Mouse (Mus musculus) MEL (cell line): Measurements from ENCODE around the gene Phf7. TPM values are rescaled to one million over a fixed set of nuclear protein-coding genes. Genes with fewer than 3 reads are reported as not detected.

ENCODE experiments used
- DNase-seq: peaks from one replicate; pipeline ENCODE4 v3.0.0; 2011; ENCODE audit warnings: low read depth, low spot score
- H3K27ac ChIP-seq: 2 replicates; pipeline ENCODE4 v1.5.1; 2012; ENCODE audit warnings: low read depth, mild to moderate bottlenecking, control low read depth, low read length, moderate library complexity; ENCODE audit not compliant: control insufficient read depth
- H3K27me3 ChIP-seq, 2 experiments: fragments of 150-350 bp in 1 of 2; sonication (generic) in 1 of 2; 2 replicates each; pipeline ENCODE4 v1.6.1; 2012; ENCODE audit warnings: low read length in 2 of 2, mild to moderate bottlenecking in 2 of 2, improper control_type of control experiment in 1 of 2, moderate library complexity in 1 of 2; ENCODE audit not compliant: insufficient read depth in 2 of 2, control insufficient read depth in 1 of 2
- H3K36me3 ChIP-seq, 2 experiments: 2 replicates each; pipeline ENCODE4 v1.6.1; 2012 to 2014; ENCODE audit warnings: low read length in 2 of 2, improper control_type of control experiment in 1 of 2, inconsistent platforms in 1 of 2, mild to moderate bottlenecking in 1 of 2; ENCODE audit not compliant: insufficient read depth in 2 of 2, control insufficient read depth in 1 of 2
- H3K4me1 ChIP-seq, 2 experiments: fragments of 150-350 bp in 1 of 2; sonication (generic) in 1 of 2; 2 replicates each; pipeline ENCODE4 v1.6.1; 2012; ENCODE audit warnings: low read length in 2 of 2, improper control_type of control experiment in 1 of 2, mild to moderate bottlenecking in 1 of 2; ENCODE audit not compliant: insufficient read depth in 2 of 2, control insufficient read depth in 1 of 2
- H3K4me3 ChIP-seq, 2 experiments: fragments of 150-350 bp in 1 of 2; sonication (generic) in 1 of 2; 2 replicates each; pipeline ENCODE4 v1.5.1; 2012; ENCODE audit warnings: low read depth in 2 of 2, low read length in 2 of 2, mild to moderate bottlenecking in 2 of 2, moderate library complexity in 2 of 2, control low read depth in 1 of 2, improper control_type of control experiment in 1 of 2; ENCODE audit not compliant: control insufficient read depth in 1 of 2, insufficient read depth in 1 of 2
- H3K79me2 ChIP-seq: 2 replicates; pipeline ENCODE4 v1.6.1; 2012; ENCODE audit warnings: mild to moderate bottlenecking, low read length, moderate library complexity; ENCODE audit not compliant: control insufficient read depth, poor library complexity, insufficient read depth
- H3K9ac ChIP-seq: 2 replicates; pipeline ENCODE4 v1.6.1; 2012; ENCODE audit warnings: low read depth, mild to moderate bottlenecking, control low read depth, low read length, moderate library complexity; ENCODE audit not compliant: control insufficient read depth, poor library complexity, severe bottlenecking
- H3K9me3 ChIP-seq: fragments of 150-350 bp; sonication (generic); replicated peaks from 2 replicates; pipeline ENCODE4 v1.6.1; 2012; ENCODE audit warnings: mild to moderate bottlenecking, low read length, improper control_type of control experiment, moderate library complexity; ENCODE audit not compliant: insufficient read depth
- BHLHE40 ChIP-seq: IDR thresholded peaks from 2 replicates; pipeline ENCODE4 v1.6.1; 2012; ENCODE audit warnings: low read depth, mild to moderate bottlenecking, inconsistent platforms, low read length, improper control_type of control experiment, borderline replicate concordance
- CHD1 ChIP-seq: IDR thresholded peaks from 2 replicates; pipeline ENCODE4 v1.6.1; 2012; ENCODE audit warnings: low read depth, mild to moderate bottlenecking, inconsistent platforms, low read length, improper control_type of control experiment
- EP300 ChIP-seq, 2 experiments: IDR thresholded peaks; 2 replicates each; pipeline ENCODE4 v1.6.1; 2011; ENCODE audit warnings: improper control_type of control experiment in 2 of 2, low read length in 2 of 2, low read depth in 1 of 2, mild to moderate bottlenecking in 1 of 2
- ETS1 ChIP-seq: IDR thresholded peaks from 2 replicates; pipeline ENCODE4 v1.6.1; 2012; ENCODE audit warnings: low read depth, mild to moderate bottlenecking, inconsistent platforms, low read length, improper control_type of control experiment, moderate library complexity
- GATA1 ChIP-seq: IDR thresholded peaks from 2 replicates; pipeline ENCODE4 v1.6.1; 2011; ENCODE audit warnings: low read depth, low read length, improper control_type of control experiment
- KAT2A ChIP-seq: conservative IDR thresholded peaks from 2 replicates; pipeline ENCODE4 v1.6.1; 2012; ENCODE audit warnings: low read depth, low read length, improper control_type of control experiment, inconsistent platforms
- MAX ChIP-seq: IDR thresholded peaks from 2 replicates; pipeline ENCODE4 v1.6.1; 2011; ENCODE audit warnings: low read length, improper control_type of control experiment
- MAZ ChIP-seq: IDR thresholded peaks from 2 replicates; pipeline ENCODE4 v1.6.1; 2012; ENCODE audit warnings: low read depth, mild to moderate bottlenecking, inconsistent platforms, low read length, improper control_type of control experiment
- MEF2A ChIP-seq: IDR thresholded peaks from 2 replicates; pipeline ENCODE4 v1.6.1; 2014; ENCODE audit warnings: low read depth, mild to moderate bottlenecking, inconsistent platforms, low read length, improper control_type of control experiment; ENCODE audit not compliant: poor library complexity, insufficient replicate concordance, severe bottlenecking; ENCODE audit errors: extremely low read depth
- MXI1 ChIP-seq: IDR thresholded peaks from 2 replicates; pipeline ENCODE4 v1.6.1; 2011; ENCODE audit warnings: mild to moderate bottlenecking, low read depth, low read length, improper control_type of control experiment
- MYC ChIP-seq: IDR thresholded peaks from 2 replicates; pipeline ENCODE4 v1.6.1; 2011; ENCODE audit warnings: low read depth, mild to moderate bottlenecking, low read length, improper control_type of control experiment, moderate library complexity
- NELFE ChIP-seq: IDR thresholded peaks from 2 replicates; pipeline ENCODE4 v1.6.1; 2011; ENCODE audit warnings: low read depth, low read length, improper control_type of control experiment
- POLR2A ChIP-seq, 2 experiments: IDR thresholded peaks; 2 replicates each; pipeline ENCODE4 v1.6.1; 2011 to 2012; ENCODE audit warnings: low read length in 2 of 2, mild to moderate bottlenecking in 2 of 2, control low read depth in 1 of 2, improper control_type of control experiment in 1 of 2, low read depth in 1 of 2, moderate library complexity in 1 of 2; ENCODE audit not compliant: control insufficient read depth in 1 of 2, insufficient read depth in 1 of 2, poor library complexity in 1 of 2
- POLR2AphosphoS5 ChIP-seq: IDR thresholded peaks from 2 replicates; pipeline ENCODE4 v1.6.1; 2012; ENCODE audit warnings: low read depth, borderline replicate concordance, mild to moderate bottlenecking, inconsistent platforms, low read length, moderate library complexity, mixed read lengths
- RCOR1 ChIP-seq: IDR thresholded peaks from 2 replicates; pipeline ENCODE4 v1.6.1; 2012; ENCODE audit warnings: low read depth, mild to moderate bottlenecking, inconsistent platforms, low read length, improper control_type of control experiment
- SIN3A ChIP-seq: IDR thresholded peaks from 2 replicates; pipeline ENCODE4 v1.6.1; 2012; ENCODE audit warnings: low read length, improper control_type of control experiment, inconsistent platforms
- SMC3 ChIP-seq: IDR thresholded peaks from 2 replicates; pipeline ENCODE4 v1.6.1; 2011; ENCODE audit warnings: low read depth, low read length, improper control_type of control experiment
- TBP ChIP-seq: IDR thresholded peaks from 2 replicates; pipeline ENCODE4 v1.8.0; 2011; ENCODE audit warnings: low read depth, low read length, improper control_type of control experiment
- UBTF ChIP-seq: IDR thresholded peaks from 2 replicates; pipeline ENCODE4 v1.6.1; 2012; ENCODE audit warnings: low read depth, mild to moderate bottlenecking, inconsistent platforms, low read length, improper control_type of control experiment, moderate library complexity, borderline replicate concordance; ENCODE audit not compliant: insufficient read depth
- USF1 ChIP-seq: IDR thresholded peaks from 2 replicates; pipeline ENCODE4 v1.6.1; 2014; ENCODE audit warnings: low read depth, mild to moderate bottlenecking, inconsistent platforms, low read length, improper control_type of control experiment, moderate library complexity
- USF2 ChIP-seq, 2 experiments: IDR thresholded peaks; 2 replicates each; pipeline ENCODE4 v1.6.1; 2011 to 2012; ENCODE audit warnings: improper control_type of control experiment in 2 of 2, low read length in 2 of 2, borderline replicate concordance in 1 of 2, inconsistent platforms in 1 of 2, low read depth in 1 of 2, mild to moderate bottlenecking in 1 of 2; ENCODE audit not compliant: insufficient read depth in 1 of 2
- ZC3H11A ChIP-seq: IDR thresholded peaks from 2 replicates; pipeline ENCODE4 v1.6.1; 2012; ENCODE audit warnings: low read depth, mild to moderate bottlenecking, inconsistent platforms, low read length, improper control_type of control experiment
- polyA plus RNA-seq, 2 experiments: library from polyadenylated mRNA; stranded (reverse) in 1 of 2; unstranded in 1 of 2; fragments of >175 nt in 1 of 2; fragments of >200 nt in 1 of 2; gene quantifications; 2 replicates each; pipeline versions ENCODE4 v1.2.1 to v1.2.4; 2012; ENCODE audit warnings: low replicate concordance in 2 of 2, low read depth in 1 of 2; ENCODE audit not compliant: insufficient read length in 2 of 2, insufficient read depth in 1 of 2, missing spikeins in 1 of 2
- total RNA-seq: library from RNA; depleted of rRNA; stranded (reverse); fragments of 300-350 nt; gene quantifications from 2 replicates; pipeline ENCODE4 v1.2.3, GENCODE M21; 2012

The Phf7 gene
- total and polyA plus RNA-seq, 3 experiments = 6.0 to 7.6 TPM; not detected in 1

DNA sequence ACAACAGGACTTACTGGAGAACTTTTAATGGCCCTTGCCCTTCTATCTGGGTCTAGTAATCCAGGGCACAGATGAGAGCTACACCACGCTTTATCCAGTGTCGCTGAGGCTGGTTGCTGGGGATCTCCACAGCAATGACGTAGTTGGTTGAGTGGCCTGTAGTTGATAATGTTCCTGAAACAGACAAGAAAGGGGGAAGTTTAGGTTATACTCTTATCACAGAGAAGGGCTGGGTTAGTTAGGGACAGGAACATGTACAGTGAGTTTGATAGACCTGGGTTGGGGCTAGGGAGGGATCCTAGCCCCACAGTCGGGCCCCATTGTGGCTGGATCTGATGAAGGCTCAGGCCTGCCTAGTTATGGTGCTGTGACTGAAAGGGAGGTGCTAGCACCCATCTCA is 9.3 kb upstream of the Phf7 start (continued):
- peak; percentile 42 to 67; a peak in 3 of 4 replicates for TF ChIP-seq POLR2A (IDR thresholded peaks at IDR 0.05; ENCODE audit: control insufficient read depth in 1 of 2, insufficient read depth in 1 of 2, low read depth in 1 of 2, low read length in 2 of 2, poor library complexity in 1 of 2)
- TF ChIP-seq RCOR1 = peak; percentile 46; the same call in 1 of the 2 replicates
- peak; percentile 71; the same call in 1 of the 2 replicates for TF ChIP-seq MAX
- no peak for TF ChIP-seq ZC3H11A
- peak; percentile 78; the same call in 1 of the 2 replicates for TF ChIP-seq MXI1
- peak; percentile 90 for TF ChIP-seq GATA1
- TF ChIP-seq MYC = no peak
- peak; percentile 93 for TF ChIP-seq ETS1
- no peak for TF ChIP-seq CHD1
- TF ChIP-seq TBP = peak; percentile 79
- no peak for TF ChIP-seq SMC3
- peak; percentile 68; the same call in 1 of the 2 replicates for TF ChIP-seq MAZ
- TF ChIP-seq SIN3A = peak; percentile 90

DNA sequence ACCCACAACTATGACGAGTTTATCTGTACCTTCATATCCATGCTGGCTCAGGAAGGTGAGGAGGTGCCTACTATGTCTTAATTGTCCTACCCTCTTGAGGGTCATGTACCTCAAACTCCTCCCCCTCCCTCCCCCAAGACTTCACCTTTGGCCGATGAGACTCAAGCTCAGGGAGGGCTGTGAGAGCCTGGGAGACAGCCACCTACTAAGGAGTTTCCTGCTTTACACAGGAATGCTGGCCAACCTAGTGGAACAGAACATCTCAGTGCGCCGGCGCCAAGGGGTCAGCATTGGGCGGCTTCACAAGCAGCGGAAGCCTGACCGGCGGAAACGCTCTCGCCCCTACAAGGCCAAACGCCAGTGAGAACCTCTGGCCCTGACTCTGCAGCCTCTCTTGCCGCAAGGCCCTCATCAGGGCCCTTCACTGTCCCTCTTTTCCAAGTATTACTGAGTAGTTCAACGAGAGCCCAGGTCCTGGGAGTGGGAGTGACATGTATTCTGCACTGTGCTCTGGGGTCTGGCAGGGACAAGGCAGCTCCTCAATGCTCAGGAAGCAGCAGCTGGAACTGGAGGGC is 7.4 kb upstream of the Phf7 start:
- H3K4me1 ChIP-seq = peaks cover 12 to 25% of the 10 kb centered on the region in 2 experiments
- H3K36me3 ChIP-seq = peaks cover 3 to 20% of the 10 kb centered on the region in 2 experiments
- H3K9ac ChIP-seq = no peak overlapping the region
- H3K79me2 ChIP-seq = no peaks in the 10 kb centered on the region
- no peaks in the 10 kb centered on the region for H3K9me3 ChIP-seq
- no peak overlapping the region for H3K4me3 ChIP-seq
- no peak overlapping the region for H3K27ac ChIP-seq
- no peaks in the 10 kb centered on the region for H3K27me3 ChIP-seq
- TF ChIP-seq USF2 (IDR thresholded peaks at IDR 0.05; ENCODE audit: borderline replicate concordance in 1 of 2, insufficient read depth in 1 of 2, low read depth in 1 of 2, low read length in 2 of 2) (no peak), BHLHE40 (no peak), MAX (no peak), EP300 (IDR thresholded peaks at IDR 0.05; ENCODE audit: low read depth in 1 of 2, low read length in 2 of 2) (no peak), RCOR1 (no peak), SIN3A (no peak), POLR2AphosphoS5 (no peak), UBTF (no peak), KAT2A (no peak), USF1 (no peak), MEF2A (no peak), MAZ (no peak), NELFE (no peak)
- no peak for DNase-seq
